Mouse (Mus musculus): Measurements from ENCODE around the gene Plpp7.

Plpp7 gene

GRCm38 (mm10) chr2:32095351-32096121 is at the start of gene Plpp7:
Plpp7 (plus strand) TSS chr2:32095528.
- DNase-seq: peak; percentile 47

DNA sequence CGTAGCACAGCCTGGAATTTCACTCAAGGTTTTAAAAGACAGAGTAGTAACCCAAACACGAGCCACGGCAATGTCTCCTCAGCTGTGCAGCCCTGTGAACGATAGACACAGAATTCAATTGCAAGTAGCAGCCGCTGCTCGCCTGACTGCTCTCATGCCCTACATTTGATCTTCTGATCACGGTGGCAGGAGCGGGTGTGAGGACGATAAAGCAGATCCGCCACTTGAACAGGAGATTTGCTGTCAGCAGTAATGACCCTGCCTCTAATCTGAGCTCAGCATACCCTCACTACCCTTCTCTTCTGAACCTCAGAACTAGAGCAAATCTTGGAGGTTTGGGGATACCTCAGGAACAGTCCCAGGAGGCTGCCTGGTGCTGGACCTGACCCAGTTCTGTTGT is 49.3 kb upstream of the Plpp7 start:
- DNase-seq: no peak

DNA sequence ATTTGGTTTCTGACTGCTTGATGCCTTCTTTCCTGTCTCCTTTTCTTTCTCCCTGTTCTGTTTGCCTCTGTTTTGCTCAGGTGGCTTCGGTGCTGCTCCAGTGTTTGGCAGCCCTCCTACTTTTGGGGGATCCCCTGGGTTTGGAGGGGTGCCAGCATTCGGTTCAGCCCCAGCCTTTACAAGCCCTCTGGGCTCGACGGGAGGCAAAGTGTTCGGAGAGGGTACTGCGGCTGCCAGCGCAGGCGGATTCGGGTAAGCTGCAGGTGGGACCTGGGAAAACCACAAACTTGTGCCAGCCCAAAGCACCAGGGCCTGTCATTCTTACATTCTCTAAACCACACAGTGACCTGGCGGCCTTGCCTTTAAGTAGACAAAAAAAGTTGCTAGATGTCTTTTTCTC is 48.0 kb upstream of the Plpp7 start:
- DNase-seq: no peak

GRCm38 (mm10) chr2:32051791-32052190 is 43.5 kb upstream of the Plpp7 start:
- no peak for DNase-seq

DNA sequence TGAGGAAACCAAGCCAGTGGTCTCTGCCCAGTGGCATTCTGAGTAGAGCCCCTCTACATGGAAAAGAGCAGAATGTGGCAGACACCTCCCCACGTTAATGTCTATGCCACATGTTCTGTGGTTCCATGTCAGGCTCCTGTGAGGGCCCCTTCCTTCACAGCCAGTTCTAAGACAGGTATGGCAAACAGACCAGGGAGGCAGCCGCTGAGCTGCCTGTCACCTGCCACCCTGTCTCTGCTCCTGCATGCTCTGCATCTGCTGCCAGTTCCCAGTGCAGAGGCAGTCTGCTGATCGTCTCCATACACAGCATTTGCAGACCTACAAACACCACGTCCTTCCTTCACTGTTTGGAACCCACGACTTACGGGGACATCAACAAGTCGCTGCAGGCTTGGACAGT is 42.9 kb upstream of the Plpp7 start:
- DNase-seq: no peak

DNA sequence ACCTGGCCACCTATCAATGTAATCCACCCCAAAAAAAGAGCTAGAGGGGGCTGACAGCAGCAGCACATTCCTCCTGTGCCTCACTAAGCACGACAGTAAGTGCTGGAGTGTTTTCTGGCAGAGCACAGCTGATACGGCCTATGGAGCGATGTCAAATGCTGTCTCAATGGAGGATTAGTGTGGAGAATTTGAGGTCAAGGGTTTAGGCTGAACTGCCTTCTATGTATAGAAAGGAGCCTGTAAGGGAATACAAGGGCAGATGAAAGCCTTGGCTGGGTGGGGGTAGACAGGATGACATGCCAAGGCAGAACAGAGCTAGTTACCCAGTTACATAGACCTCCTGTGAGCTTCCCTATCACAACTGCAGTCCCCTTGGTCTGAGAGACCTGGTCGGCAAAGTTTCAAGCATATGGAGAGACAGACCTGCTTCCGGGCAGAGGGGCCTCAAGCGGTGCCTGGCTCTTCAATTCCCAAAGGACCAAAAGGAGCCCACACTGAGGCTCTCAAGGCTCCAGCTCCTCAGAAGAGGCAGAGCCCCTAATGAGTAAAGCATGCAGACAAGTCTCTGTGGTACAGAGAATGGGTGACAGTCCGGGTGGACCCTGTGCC is 39.9 kb upstream of the Plpp7 start:
- no peak for DNase-seq

DNA sequence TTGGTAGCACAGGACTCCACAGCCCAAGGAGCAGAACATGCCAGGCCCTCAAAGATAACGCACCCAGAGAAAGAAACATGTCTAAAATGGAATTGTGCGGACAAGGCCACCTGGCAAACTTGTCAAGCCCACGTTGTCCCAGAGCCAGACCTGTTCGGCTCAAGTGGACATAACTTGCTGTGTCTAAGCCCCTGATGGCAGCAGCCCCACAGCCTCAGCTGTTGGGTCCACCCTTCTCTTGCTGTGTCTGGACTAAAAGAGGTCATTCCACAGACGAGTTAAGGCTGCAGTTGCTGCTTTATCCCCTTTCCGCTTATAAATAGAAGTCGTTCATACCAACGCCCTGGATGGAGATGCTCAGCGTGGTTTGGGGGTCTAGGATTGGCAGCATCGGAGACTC is 38.8 kb upstream of the Plpp7 start:
- DNase-seq: no peak

DNA sequence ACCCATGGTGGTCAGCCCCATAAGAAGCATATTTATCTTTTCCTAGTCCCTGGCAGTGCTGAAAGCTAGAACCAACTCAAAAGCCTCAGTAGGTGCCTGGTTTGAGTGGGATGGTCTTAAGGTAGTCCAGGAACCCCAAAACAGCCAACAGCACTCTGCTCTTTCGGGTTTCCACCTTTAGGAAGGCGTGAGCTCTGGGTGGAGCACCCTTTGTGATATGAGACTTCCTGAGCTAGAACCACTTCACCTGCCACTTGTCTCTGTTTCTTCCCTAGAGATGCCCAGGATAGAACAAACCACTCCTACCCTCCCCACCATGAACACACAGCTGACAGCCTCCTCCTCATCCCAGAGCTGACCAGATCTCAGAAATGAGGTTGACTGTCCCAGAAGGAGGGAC is 38.0 kb upstream of the Plpp7 start:
- no peak for DNase-seq

GRCm38 (mm10) chr2:32057794-32058193 is 37.5 kb upstream of the Plpp7 start:
- no peak for DNase-seq

- DNase-seq: no peak
Observed at GRCm38 (mm10) chr2:32058241-32058640, 37.1 kb upstream of the Plpp7 start.

DNA sequence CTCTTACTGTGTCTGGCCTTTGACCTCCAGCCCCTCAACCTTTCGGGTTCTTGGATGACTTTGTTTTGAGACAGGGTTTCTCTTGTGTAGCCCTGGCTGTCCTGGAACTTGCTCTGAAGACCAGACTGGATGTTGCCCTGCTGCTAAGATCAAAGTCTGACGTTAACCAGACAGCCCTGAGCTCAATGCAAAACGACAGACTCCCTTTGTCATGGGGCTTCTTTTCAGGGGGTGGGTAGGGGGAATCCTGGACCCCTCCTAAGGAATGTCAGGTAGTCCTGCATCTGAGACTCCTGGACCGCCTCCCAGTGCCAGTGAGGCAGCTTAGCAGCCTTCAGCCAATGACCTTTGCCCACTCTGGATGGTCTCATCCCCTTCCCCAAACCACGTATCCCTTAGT is 36.6 kb upstream of the Plpp7 start:
- DNase-seq: no peak

- DNase-seq: no peak
Observed at GRCm38 (mm10) chr2:32059613-32060012, 35.7 kb upstream of the Plpp7 start.

DNA sequence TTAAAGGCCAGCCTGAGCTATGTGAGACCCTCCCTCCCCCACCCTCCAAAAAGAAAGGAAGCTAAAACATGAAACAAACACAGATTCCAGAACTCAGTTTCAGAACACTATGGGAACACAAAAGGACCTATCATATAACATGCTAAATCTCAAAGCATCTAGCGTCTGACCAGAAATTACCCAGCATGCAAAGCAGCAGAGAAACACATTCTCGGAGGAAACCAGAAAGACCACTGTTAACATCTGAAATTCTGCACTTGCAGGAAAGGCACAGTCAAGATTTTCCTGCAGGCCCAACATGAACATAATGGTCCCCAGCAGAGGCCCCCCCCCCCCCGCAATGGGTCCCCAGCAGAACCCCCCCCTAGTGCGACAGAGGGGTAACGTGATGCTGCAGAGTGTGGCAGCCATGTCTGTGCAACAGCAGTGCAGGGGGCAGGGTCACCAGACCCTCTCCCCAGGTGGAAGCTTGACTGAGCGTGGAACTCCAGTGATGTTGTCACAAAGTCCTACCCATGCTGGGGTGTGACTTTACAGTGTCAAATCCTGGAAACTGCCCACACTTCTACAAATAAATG is 35.0 kb upstream of the Plpp7 start:
- no peak for DNase-seq

DNA sequence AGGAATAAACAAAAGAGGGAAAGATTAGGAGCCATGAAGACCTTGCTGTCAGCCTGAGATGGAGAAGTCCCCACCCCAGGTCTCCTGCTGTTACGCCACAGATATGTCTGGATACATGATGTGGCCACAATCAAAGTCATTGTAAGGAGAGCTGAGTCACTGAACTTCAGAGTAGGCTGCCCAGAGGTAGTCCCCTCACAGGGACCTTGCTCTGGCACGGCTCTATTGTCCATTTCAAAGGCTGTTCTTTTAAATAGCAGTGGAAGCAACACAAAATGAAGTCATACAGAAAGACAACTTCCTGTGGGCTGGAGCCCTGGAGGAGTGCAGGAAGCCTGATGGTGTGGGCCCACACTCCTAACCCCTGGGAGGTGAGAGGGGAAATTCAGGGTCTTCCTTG is 34.1 kb upstream of the Plpp7 start:
- no peak for DNase-seq

DNA sequence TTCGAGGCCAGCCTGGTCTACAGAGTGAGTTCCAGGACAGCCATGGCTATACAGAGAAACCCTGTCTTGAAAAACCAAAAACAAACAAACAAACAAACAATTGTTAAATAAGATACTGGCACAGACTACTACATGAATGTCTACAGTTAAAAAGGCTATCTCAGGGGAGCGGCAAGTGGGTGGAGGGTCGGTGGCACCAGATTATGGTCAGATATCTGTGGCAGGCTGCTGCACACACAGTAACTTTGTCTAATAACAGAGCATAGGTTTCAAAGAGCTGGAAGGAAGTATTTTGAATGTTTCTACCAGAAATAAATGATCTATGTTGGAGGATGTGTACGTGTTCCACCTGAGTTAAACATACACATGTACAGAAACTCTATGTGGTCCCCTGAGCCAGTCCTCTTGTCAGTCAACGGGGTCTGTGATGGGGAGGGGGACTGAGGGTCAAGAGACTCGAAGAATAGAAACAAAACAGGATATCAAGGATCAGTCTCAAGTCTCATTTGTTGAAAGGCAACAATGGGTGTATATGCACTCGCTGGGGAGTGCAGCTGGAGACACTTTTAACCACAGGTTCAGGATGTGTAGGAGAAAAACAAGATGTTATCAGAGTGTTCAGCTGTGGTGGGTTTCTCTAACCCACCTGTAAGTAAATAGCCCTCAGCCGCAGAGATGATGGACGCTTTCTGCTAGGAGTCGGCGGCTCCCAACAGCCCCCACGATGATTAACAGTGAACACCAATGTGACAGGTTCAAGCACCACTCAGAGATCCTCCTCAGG is 33.4 kb upstream of the Plpp7 start:
- no peak for DNase-seq

- no peak for DNase-seq
Observed at GRCm38 (mm10) chr2:32062626-32063410, 32.5 kb upstream of the Plpp7 start.

DNA sequence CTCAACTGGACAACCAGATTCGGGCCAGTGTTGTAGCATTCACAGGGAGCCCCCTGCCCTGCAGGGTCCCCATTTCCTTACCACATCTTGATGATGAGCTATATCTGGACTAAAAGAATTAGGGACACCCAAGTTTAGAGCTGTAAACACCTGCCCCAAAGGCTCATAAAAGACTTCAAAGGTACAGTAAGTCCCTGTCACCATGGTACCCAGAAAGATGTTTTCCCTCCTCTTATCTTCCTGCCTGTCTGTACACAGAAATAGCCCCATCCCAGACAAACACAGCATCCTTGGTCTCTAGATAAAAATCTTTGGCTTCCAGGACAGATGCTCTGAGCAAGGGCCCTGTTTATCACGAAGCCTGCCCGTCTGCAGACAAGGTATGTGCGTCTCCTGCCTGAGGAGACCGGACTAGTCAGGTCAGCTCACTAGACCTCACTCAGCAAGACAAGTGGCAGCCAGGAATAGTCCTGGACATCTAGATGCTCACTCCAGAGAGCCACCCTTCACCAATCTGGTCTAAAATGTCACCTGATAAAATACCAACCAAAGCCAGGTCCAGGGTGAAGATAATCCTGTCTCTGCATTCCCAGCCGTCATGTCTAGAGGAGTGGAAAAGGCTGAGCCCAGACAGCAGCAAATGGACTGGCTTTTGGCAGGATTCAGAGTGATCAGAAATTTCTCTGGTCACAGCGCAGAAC is 31.7 kb upstream of the Plpp7 start:
- DNase-seq: no peak

GRCm38 (mm10) chr2:32064913-32065312 is 30.4 kb upstream of the Plpp7 start:
- no peak for DNase-seq

DNA sequence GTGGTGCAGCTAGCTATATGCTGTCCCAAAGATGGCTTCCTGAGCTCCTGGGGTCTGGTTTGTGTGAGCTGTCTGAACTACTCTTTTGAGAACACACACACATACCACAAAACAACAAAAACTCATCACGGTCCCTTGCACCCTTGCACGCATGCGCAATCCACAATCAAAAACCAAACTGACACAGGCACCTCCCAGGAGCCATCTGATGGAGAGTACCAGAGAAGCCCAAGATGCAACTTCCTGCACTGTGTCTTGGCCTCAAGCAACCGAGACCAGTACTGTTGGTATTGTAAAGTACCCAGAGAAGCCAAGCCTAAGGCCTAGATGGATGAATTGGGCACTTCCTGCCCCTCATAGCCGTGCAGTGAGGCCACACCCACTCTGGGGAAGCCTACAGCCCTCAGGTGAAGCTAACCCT is 29.9 kb upstream of the Plpp7 start:
- DNase-seq: no peak

DNA sequence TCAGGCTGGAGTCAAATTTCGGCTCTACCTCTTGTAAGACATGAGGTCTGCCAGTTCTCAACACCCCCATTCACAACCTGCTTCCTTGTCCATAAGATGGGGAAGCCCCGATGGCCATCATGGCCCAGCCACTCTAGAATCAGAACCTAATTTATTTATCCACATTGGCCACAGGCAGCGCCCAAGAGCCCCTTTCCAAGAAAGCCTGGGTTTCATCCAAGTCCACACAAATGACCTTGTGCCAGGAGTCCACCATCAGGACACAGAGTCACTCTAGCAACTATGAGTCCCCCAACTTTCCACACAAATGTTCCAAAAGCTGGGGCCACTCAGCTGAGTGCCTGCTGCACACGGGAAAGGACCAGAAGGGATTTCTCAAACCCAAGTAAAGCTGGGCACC is 29.3 kb upstream of the Plpp7 start:
- DNase-seq: peak; percentile 44

DNA sequence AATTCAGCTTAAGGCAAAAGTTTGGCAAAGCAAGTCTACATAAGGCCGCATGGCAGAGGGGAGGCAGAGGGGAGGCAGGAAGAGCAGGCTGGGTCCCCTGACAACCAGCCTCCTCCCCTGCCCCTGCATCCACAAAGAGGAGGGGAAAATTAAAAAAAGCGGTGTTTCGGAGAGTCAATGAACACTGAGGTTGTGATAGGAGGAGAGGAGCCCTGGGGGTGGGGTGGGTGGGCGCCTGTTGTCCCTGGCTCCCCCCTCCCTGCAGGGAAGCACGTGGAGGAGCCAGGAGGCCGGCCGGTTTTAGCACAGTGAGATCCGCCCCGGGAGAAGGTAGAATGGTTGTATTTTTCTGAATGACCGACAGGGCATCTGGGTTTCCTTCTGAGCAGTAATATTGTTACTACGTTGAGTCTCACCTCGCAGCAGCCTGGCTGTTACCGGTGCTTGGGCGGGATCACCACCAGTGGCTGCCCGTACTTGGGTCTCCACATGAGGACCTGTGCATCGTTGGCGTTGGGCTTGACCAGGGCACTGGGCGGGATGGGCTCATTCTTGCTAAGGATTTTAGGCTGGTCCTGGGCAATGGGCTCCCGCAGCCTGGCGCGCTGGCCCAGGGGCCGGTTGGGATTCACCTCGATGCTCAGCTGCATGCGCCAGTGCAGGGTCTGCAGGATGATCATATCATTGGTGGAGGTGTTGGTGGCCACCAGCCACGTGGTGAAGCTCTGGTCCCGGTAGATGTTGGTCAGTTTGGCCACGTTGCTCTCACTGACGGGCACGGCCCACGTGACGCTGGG is 26.3 kb upstream of the Plpp7 start:
- DNase-seq: no peak

All from kidney, adult 11 months (tissue).